Mouse (Mus musculus): ENCODE measurements at regions not wholly inside any gene's neighbourhood (a gene's known extent, or its start where the extent isn't known, plus 50 kb on each side); places are given as distances from the start of the nearest gene placed in this dataset.

DNA sequence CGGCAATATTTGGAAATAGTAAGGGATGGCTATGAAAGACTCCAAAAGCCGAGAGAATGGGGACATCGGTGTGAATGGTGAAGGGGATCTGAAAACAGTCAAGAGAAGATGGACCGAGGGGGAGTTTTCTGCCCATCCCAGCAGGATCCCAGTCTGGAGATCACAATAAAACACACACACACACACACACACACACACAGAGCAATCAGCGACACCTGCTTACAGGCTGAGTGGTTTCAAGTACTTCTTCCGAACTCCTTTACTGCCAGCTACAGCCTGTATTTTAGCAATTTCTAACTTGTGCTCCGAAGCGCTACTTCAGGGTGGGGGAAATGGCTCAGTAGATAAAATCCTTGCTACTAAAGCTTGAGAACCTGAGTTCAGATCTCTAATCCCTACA is 205.8 kb downstream of the Bcl2l11 start:
- WGBS (ENCODE audit: insufficient replicate concordance), result 86% methylated on average over 8 of the region's 8 CpGs
- no peak for DNase-seq
- H3K27me3 ChIP-seq (ENCODE audit: insufficient read depth, low read length), result no peaks in the 10 kb centered on the region
- H3K9ac ChIP-seq (replicated peaks), result no peak overlapping the region
- no peaks in the 10 kb centered on the region for H3K36me3 ChIP-seq (replicated peaks; ENCODE audit: insufficient read depth, low read length)
- H3K4me2 ChIP-seq (ENCODE audit: low read depth, low read length), result no peak overlapping the region
- peaks cover 12% of the 10 kb centered on the region; the same call in 1 of the 2 replicates for H3K4me1 ChIP-seq (ENCODE audit: insufficient read depth)
- no peak for ATAC-seq
- TF ChIP-seq CTCF (IDR thresholded peaks at IDR 0.05; ENCODE audit: low read depth), result no peak
- H3K27ac ChIP-seq (ENCODE audit: low read depth), result no peak overlapping the region
- H3K4me3 ChIP-seq (ENCODE audit: low read depth, low read length), result no peak overlapping the region
- H3K9me3 ChIP-seq (ENCODE audit: low read length), result no peaks in the 10 kb centered on the region

GRCm38 (mm10) chr2:128333401-128334142 is 207.7 kb downstream of the Bcl2l11 start:
- Histone ChIP-seq H3K4me3 (ENCODE audit: low read depth, low read length) (no peak overlapping the region), H3K4me1 (ENCODE audit: insufficient read depth) (peaks cover 20% of the 10 kb centered on the region), H3K27ac (ENCODE audit: low read depth) (no peak overlapping the region), H3K36me3 (replicated peaks; ENCODE audit: insufficient read depth, low read length) (no peaks in the 10 kb centered on the region), H3K4me2 (ENCODE audit: low read depth, low read length) (no peak overlapping the region), H3K9me3 (ENCODE audit: low read length) (no peaks in the 10 kb centered on the region), H3K9ac (replicated peaks) (no peak overlapping the region), H3K27me3 (ENCODE audit: insufficient read depth, low read length) (no peaks in the 10 kb centered on the region)
- no peak; the same call in 1 of the 2 replicates for ATAC-seq
- no peak for TF ChIP-seq CTCF (IDR thresholded peaks at IDR 0.05; ENCODE audit: low read depth)
- no peak for TF ChIP-seq EP300 (IDR thresholded peaks at IDR 0.05; ENCODE audit: low read depth)
- 57% methylated on average over 10 of the region's 10 CpGs for WGBS (ENCODE audit: insufficient replicate concordance)
- no peak for DNase-seq

- H3K4me3 ChIP-seq (ENCODE audit: low read depth, low read length), result no peak overlapping the region
Observed at GRCm38 (mm10) chr2:128334143-128334470, 208.3 kb downstream of the Bcl2l11 start.

DNA sequence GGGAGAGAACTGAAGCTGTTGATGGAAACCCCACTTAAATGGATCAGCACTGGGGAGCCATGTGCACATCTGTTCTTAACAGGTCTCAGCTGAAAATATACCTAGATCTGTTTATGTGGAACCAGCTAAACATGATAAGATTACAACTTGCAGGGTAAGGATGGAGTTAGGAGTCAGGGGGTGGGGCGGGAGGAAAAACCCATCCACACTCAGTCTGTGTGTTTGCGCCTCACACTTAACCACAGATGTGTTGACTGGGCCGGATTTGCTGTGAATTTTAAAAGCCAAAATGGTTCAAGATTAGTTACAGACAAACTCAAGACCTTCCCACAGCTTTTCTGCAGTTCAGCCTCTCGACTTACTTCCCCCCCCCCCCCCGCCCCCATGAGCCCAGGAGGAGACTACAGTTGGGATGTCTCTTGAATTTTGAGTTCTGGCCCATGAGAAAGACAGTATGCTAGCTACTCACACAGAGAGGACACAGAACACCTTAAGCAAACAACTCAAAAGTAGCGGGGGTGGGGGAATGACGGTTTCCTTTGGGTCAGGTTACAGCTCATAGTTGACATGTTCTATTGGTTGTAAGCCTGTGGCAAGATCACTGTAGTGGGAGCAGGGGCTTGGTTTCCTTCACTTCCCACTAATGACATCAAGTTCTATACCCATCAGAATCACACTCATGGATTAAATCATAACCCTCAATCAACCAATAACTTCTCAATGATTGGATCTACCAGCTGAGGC is 209.1 kb downstream of the Bcl2l11 start:
- H3K4me1 ChIP-seq (ENCODE audit: insufficient read depth), result peaks cover 32% of the 10 kb centered on the region
- TF ChIP-seq CTCF (IDR thresholded peaks at IDR 0.05; ENCODE audit: low read depth), result no peak
- TF ChIP-seq EP300 (IDR thresholded peaks at IDR 0.05; ENCODE audit: low read depth), result no peak
- no peaks in the 10 kb centered on the region for H3K9me3 ChIP-seq (ENCODE audit: low read length)
- H3K4me3 ChIP-seq (ENCODE audit: low read depth, low read length), result no peak overlapping the region
- DNase-seq (no peak), ATAC-seq (no peak)
- H3K27ac ChIP-seq (ENCODE audit: low read depth), result no peak overlapping the region
- H3K36me3 ChIP-seq (replicated peaks; ENCODE audit: insufficient read depth, low read length), result no peaks in the 10 kb centered on the region
- 59% methylated on average over 7 of the region's 7 CpGs for WGBS (ENCODE audit: insufficient replicate concordance)
- H3K4me2 ChIP-seq (ENCODE audit: low read depth, low read length), result no peak overlapping the region
- H3K27me3 ChIP-seq (ENCODE audit: insufficient read depth, low read length), result no peaks in the 10 kb centered on the region
- H3K9ac ChIP-seq (replicated peaks), result no peak overlapping the region

More at GRCm38 (mm10) chr2:128334143-128334470, 208.3 kb downstream of the Bcl2l11 start:
- peaks cover 26% of the 10 kb centered on the region for H3K4me1 ChIP-seq (ENCODE audit: insufficient read depth)
- no peak overlapping the region for H3K27ac ChIP-seq (ENCODE audit: low read depth)
- TF ChIP-seq EP300 (IDR thresholded peaks at IDR 0.05; ENCODE audit: low read depth) (no peak), CTCF (IDR thresholded peaks at IDR 0.05; ENCODE audit: low read depth) (no peak)
- H3K9me3 ChIP-seq (ENCODE audit: low read length), result no peaks in the 10 kb centered on the region
- WGBS (ENCODE audit: insufficient replicate concordance), result 36% methylated on average over 2 of the region's 2 CpGs
- no peak for DNase-seq
- peak; percentile 56; the same call in 1 of the 2 replicates for ATAC-seq
- H3K27me3 ChIP-seq (ENCODE audit: insufficient read depth, low read length), result no peaks in the 10 kb centered on the region
- H3K36me3 ChIP-seq (replicated peaks; ENCODE audit: insufficient read depth, low read length), result no peaks in the 10 kb centered on the region
- no peak overlapping the region for H3K9ac ChIP-seq (replicated peaks)
- no peak overlapping the region for H3K4me2 ChIP-seq (ENCODE audit: low read depth, low read length)

DNA sequence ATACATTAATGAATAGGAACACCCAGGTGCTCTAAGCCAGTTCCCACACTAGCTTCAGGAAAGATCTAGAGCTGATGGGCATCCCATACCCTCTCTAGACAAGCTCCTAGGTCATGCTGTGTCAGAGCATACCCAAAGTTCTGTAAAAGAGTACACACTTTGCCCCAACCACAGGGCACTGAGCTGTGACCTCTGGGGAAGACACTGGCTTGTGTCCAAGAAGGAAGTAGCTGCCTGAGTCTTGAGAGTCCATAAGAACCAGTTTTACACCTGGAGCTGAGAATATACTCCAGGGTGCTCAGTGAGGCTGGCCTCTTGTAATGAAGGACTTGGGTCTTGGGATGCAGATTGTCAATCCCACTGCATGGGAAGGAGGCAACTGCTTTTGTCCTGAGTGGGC is 211.4 kb downstream of the Bcl2l11 start:
- H3K36me3 ChIP-seq (replicated peaks; ENCODE audit: insufficient read depth, low read length), result no peaks in the 10 kb centered on the region
- peaks cover 39% of the 10 kb centered on the region for H3K4me1 ChIP-seq (ENCODE audit: insufficient read depth)
- TF ChIP-seq EP300 (IDR thresholded peaks at IDR 0.05; ENCODE audit: low read depth), result no peak
- TF ChIP-seq CTCF (IDR thresholded peaks at IDR 0.05; ENCODE audit: low read depth), result no peak
- no peak for ATAC-seq
- DNase-seq, result no peak
- H3K4me3 ChIP-seq (ENCODE audit: low read depth, low read length), result no peak overlapping the region
- no peak overlapping the region for H3K9ac ChIP-seq (replicated peaks)
- 0 out of 2 replicates have a peak overlapping the region, but pooled peaks have one; percentile 12 for H3K27ac ChIP-seq (ENCODE audit: low read depth)
- H3K9me3 ChIP-seq (ENCODE audit: low read length), result no peaks in the 10 kb centered on the region
- H3K4me2 ChIP-seq (ENCODE audit: low read depth, low read length), result no peak overlapping the region
- no peaks in the 10 kb centered on the region for H3K27me3 ChIP-seq (ENCODE audit: insufficient read depth, low read length)

GRCm38 (mm10) chr2:128337791-128338190 is 212.0 kb downstream of the Bcl2l11 start:
- Histone ChIP-seq H3K27me3 (ENCODE audit: insufficient read depth, low read length) (no peaks in the 10 kb centered on the region), H3K4me1 (ENCODE audit: insufficient read depth) (peaks cover 39% of the 10 kb centered on the region), H3K9me3 (ENCODE audit: low read length) (no peaks in the 10 kb centered on the region), H3K27ac (ENCODE audit: low read depth) (0 out of 2 replicates have a peak overlapping the region, but pooled peaks have one; percentile 12), H3K4me3 (ENCODE audit: low read depth, low read length) (no peak overlapping the region), H3K9ac (replicated peaks) (no peak overlapping the region), H3K4me2 (ENCODE audit: low read depth, low read length) (no peak overlapping the region), H3K36me3 (replicated peaks; ENCODE audit: insufficient read depth, low read length) (no peaks in the 10 kb centered on the region)
- ATAC-seq (no peak), DNase-seq (no peak)
- 78% methylated on average over 5 of the region's 5 CpGs for WGBS (ENCODE audit: insufficient replicate concordance)
- TF ChIP-seq EP300 (IDR thresholded peaks at IDR 0.05; ENCODE audit: low read depth) (no peak), CTCF (IDR thresholded peaks at IDR 0.05; ENCODE audit: low read depth) (no peak)
